Mouse (Mus musculus) urinary bladder, adult 2 months (tissue): ENCODE measurements around the gene Abr. TPM values are rescaled to one million over a fixed set of nuclear protein-coding genes. Genes with fewer than 3 reads are reported as not detected.

Source experiments
- DNase-seq: peaks from one replicate; pipeline ENCODE4 v3.0.0; 2022; ENCODE audit warnings: low spot score
- polyA plus RNA-seq: library from polyadenylated mRNA; depleted of rRNA; stranded (reverse); fragments of >200 nt; gene quantifications from 2 replicates; pipeline ENCODE4 v1.2.3, GENCODE M21; 2012

Gene Abr
- polyA plus RNA-seq, 1 experiment, result 29.6 TPM

- no peak for DNase-seq
Measured at GRCm38 (mm10) chr11:76458730-76459129, 163.4 kb downstream of the Abr start.

GRCm38 (mm10) chr11:76456897-76457296, 165.2 kb downstream of the Abr start:
- DNase-seq, result no peak

- peak; percentile 79 for DNase-seq
Measured at GRCm38 (mm10) chr11:76456233-76456632, 165.9 kb downstream of the Abr start.

- DNase-seq, result peak; percentile 51
Measured at GRCm38 (mm10) chr11:76454492-76454891, 167.6 kb downstream of the Abr start.

- no peak for DNase-seq
Measured at GRCm38 (mm10) chr11:76450202-76450561, 171.9 kb downstream of the Abr start.

GRCm38 (mm10) chr11:76449520-76450201, 172.5 kb downstream of the Abr start:
- no peak for DNase-seq

GRCm38 (mm10) chr11:76446251-76446650, 175.9 kb downstream of the Abr start:
- no peak for DNase-seq

GRCm38 (mm10) chr11:76445459-76445858, 176.7 kb downstream of the Abr start:
- no peak for DNase-seq

GRCm38 (mm10) chr11:76439666-76440065, 182.4 kb downstream of the Abr start:
- no peak for DNase-seq

GRCm38 (mm10) chr11:76436864-76437437, 185.2 kb downstream of the Abr start:
- DNase-seq, result peak; percentile 33

GRCm38 (mm10) chr11:76436009-76436408, 186.1 kb downstream of the Abr start:
- DNase-seq, result no peak

GRCm38 (mm10) chr11:76429966-76430631, 192.0 kb downstream of the Abr start:
- DNase-seq, result no peak

GRCm38 (mm10) chr11:76429556-76429955, 192.6 kb downstream of the Abr start:
- DNase-seq, result no peak

- no peak for DNase-seq
Measured at GRCm38 (mm10) chr11:76429046-76429445, 193.1 kb downstream of the Abr start.

GRCm38 (mm10) chr11:76427781-76428180, 194.3 kb downstream of the Abr start:
- DNase-seq, result no peak

GRCm38 (mm10) chr11:76425749-76426148, 196.4 kb downstream of the Abr start:
- DNase-seq, result no peak

- DNase-seq, result no peak
Measured at GRCm38 (mm10) chr11:76420896-76421295, 201.2 kb downstream of the Abr start.

GRCm38 (mm10) chr11:76419179-76419578, 202.9 kb downstream of the Abr start:
- DNase-seq, result no peak

GRCm38 (mm10) chr11:76418423-76418822, 203.7 kb downstream of the Abr start:
- DNase-seq, result no peak

- DNase-seq, result no peak
Measured at GRCm38 (mm10) chr11:76415985-76416384, 206.1 kb downstream of the Abr start.

GRCm38 (mm10) chr11:76415001-76415400, 207.1 kb downstream of the Abr start:
- no peak for DNase-seq

- no peak for DNase-seq
Measured at GRCm38 (mm10) chr11:76413202-76413601, 208.9 kb downstream of the Abr start.

- no peak for DNase-seq
Measured at GRCm38 (mm10) chr11:76410826-76411225, 211.3 kb downstream of the Abr start.
